ENCODE assay signal across 19 mouse cellular contexts in genomic region chr19:43464294-43464687, GRCm38 (mm10). TPM values are rescaled to one million over a fixed set of nuclear protein-coding genes. Genes with fewer than 3 reads are reported as not detected.
DNase-seq lines count a peak whose midpoint lies in the region; ATAC-seq and TF ChIP-seq lines count a peak whose summit lies in the region.
"Had no signal": no experiment of that assay in that cellular context is flagged by ENCODE, and none has a peak within 500 bp of the region (broad histone marks: within the 10 kb centered on the region; RNA-seq: fewer than 3 reads in every experiment).

No protein-coding gene starts in this region.

- WGBS in kidney, adult 2 months = 27% methylated on average over 3 of the region's 3 CpGs
- WGBS in intestine, embryonic 15.5 days = 70% methylated on average over 3 of the region's 3 CpGs
- WGBS in liver, postnatal 0 days (ENCODE audit: insufficient replicate concordance) = 64% methylated on average over 3 of the region's 3 CpGs

- peak; percentile 68 for ATAC-seq in intestine, embryonic 15.5 days
- peak; percentile 82 for ATAC-seq in liver, postnatal 0 days
- ATAC-seq: forebrain, embryonic 16.5 days had no signal

- TF ChIP-seq POLR2A in kidney, adult 2 months (IDR thresholded peaks at IDR 0.05; ENCODE audit: low read depth, low read length) = no peak

- H3K4me3 ChIP-seq in kidney, adult 2 months (ENCODE audit: insufficient read depth, low read depth, low read length) = no peak overlapping the region
- H3K4me3 ChIP-seq in intestine, embryonic 15.5 days (replicated peaks) = no peak overlapping the region
- H3K4me3 ChIP-seq in liver, postnatal 0 days (ENCODE audit: low read depth, low read length) = no peak overlapping the region
- H3K4me3 ChIP-seq: embryonic facial prominence, embryonic 13.5 days; forebrain, embryonic 12.5 days; heart, adult 2 months; heart, embryonic 15.5 days had no signal

- H3K9me3 ChIP-seq in intestine, embryonic 15.5 days = no peaks in the 10 kb centered on the region
- no peaks in the 10 kb centered on the region for H3K9me3 ChIP-seq in liver, postnatal 0 days (ENCODE audit: low read length)
- H3K9me3 ChIP-seq: embryonic facial prominence, embryonic 13.5 days; forebrain, embryonic 12.5 days; heart, embryonic 15.5 days had no signal

- no peak for TF ChIP-seq EP300 in liver, postnatal 0 days (IDR thresholded peaks at IDR 0.05; ENCODE audit: low read depth)

- no peak overlapping the region for H3K4me2 ChIP-seq in intestine, embryonic 15.5 days (replicated peaks)
- no peak overlapping the region for H3K4me2 ChIP-seq in liver, postnatal 0 days (ENCODE audit: low read depth, low read length)
- H3K4me2 ChIP-seq: embryonic facial prominence, embryonic 13.5 days; forebrain, embryonic 12.5 days; heart, embryonic 11.5 days; heart, embryonic 15.5 days had no signal

- no peak for TF ChIP-seq CTCF in kidney, adult 2 months (conservative IDR thresholded peaks at IDR 0.05; ENCODE audit: insufficient read depth, insufficient read length, low read depth, low read length)
- TF ChIP-seq CTCF in liver, postnatal 0 days (IDR thresholded peaks at IDR 0.05; ENCODE audit: low read depth) = no peak

- H3K27ac ChIP-seq in kidney, adult 2 months (ENCODE audit: insufficient read depth, low read depth, low read length) = peak overlapping the region; percentile 99
- H3K27ac ChIP-seq in intestine, embryonic 15.5 days = no peak overlapping the region
- peak overlapping the region; percentile 31; the same call in 1 of the 2 replicates for H3K27ac ChIP-seq in liver, postnatal 0 days (ENCODE audit: low read depth)
- H3K27ac ChIP-seq: embryonic facial prominence, embryonic 13.5 days; forebrain, embryonic 12.5 days; heart, adult 2 months; heart, embryonic 15.5 days had no signal

- H3K27me3 ChIP-seq in kidney, adult 2 months (replicated peaks; ENCODE audit: control insufficient read depth, insufficient read depth, low read length) = no peaks in the 10 kb centered on the region
- H3K27me3 ChIP-seq in intestine, embryonic 15.5 days (replicated peaks) = no peaks in the 10 kb centered on the region
- H3K27me3 ChIP-seq in liver, postnatal 0 days (ENCODE audit: insufficient read depth, low read length) = no peaks in the 10 kb centered on the region
- H3K27me3 ChIP-seq: embryonic facial prominence, embryonic 13.5 days; forebrain, embryonic 12.5 days; heart, embryonic 15.5 days had no signal

- no peak overlapping the region for H3K9ac ChIP-seq in intestine, embryonic 15.5 days
- no peak overlapping the region for H3K9ac ChIP-seq in liver, postnatal 0 days (replicated peaks)
- H3K9ac ChIP-seq: embryonic facial prominence, embryonic 13.5 days; forebrain, embryonic 12.5 days; heart, embryonic 15.5 days had no signal

- H3K4me1 ChIP-seq in kidney, adult 2 months (ENCODE audit: control insufficient read depth, insufficient read depth, low read length) = peaks cover 10% of the 10 kb centered on the region; the same call in 1 of the 2 replicates
- H3K4me1 ChIP-seq in intestine, embryonic 15.5 days (replicated peaks) = no peaks in the 10 kb centered on the region
- no peaks in the 10 kb centered on the region for H3K4me1 ChIP-seq in liver, postnatal 0 days (ENCODE audit: insufficient read depth)
- H3K4me1 ChIP-seq: heart, embryonic 15.5 days had no signal

- H3K36me3 ChIP-seq in kidney, adult 2 months (ENCODE audit: control insufficient read depth, insufficient read depth, low read length) = no peaks in the 10 kb centered on the region
- H3K36me3 ChIP-seq in intestine, embryonic 15.5 days = no peaks in the 10 kb centered on the region
- H3K36me3 ChIP-seq in liver, postnatal 0 days (replicated peaks; ENCODE audit: insufficient read depth, low read length) = no peaks in the 10 kb centered on the region
- H3K36me3 ChIP-seq: embryonic facial prominence, embryonic 13.5 days; forebrain, embryonic 12.5 days; heart, embryonic 15.5 days had no signal

- peak; percentile 45 for DNase-seq in kidney, adult 2 months
- no peak for DNase-seq in kidney, postnatal 10 days
- peak; percentile 12 for DNase-seq in kidney, postnatal 14 days
- no peak for DNase-seq in kidney, adult 8-10 months
- DNase-seq in liver, postnatal 0 days = no peak
- DNase-seq in frontal cortex, postnatal 36 days (ENCODE audit: low spot score in 2 of 2) = no peak
- DNase-seq: adrenal gland, postnatal 10 days; cerebellum, adult 11 months; cerebellum, postnatal 36 days; gastrocnemius, postnatal 14 days; heart, adult 2 months; heart, postnatal 14 days had no signal

RNA-seq across cellular contexts. Expression of gene Cnnm1, which starts 24.1 kb away (rescaled TPM):
- polyA plus RNA-seq in kidney, adult 2 months (2012; rRNA removed) = 6.0 and 7.4 TPM in 2 replicates
- 0.64 and 0.93 TPM in 2 replicates for polyA plus RNA-seq in intestine, embryonic 15.5 days (2015; fragmentation: Nextera tagmentation; extraction: Ambion mirVana)
- 0.21 and 0.22 TPM in 2 replicates for polyA plus RNA-seq in liver, postnatal 0 days (2015; fragmentation: Nextera tagmentation; extraction: Ambion mirVana)
- polyA plus RNA-seq: C2C12 had no signal

Comparison
In these comparisons a context has a peak if more than half of its experiments do, and no peak if none do; other contexts are left out.
1. DNase-seq: peak in kidney, adult 2 months (single experiment) and kidney, postnatal 14 days (single experiment); none in kidney, postnatal 10 days (single experiment), kidney, adult 8-10 months (0 of 2), liver, postnatal 0 days (single experiment) and frontal cortex, postnatal 36 days (0 of 2).